Mouse (Mus musculus): ENCODE measurements around the gene Cfi.

The Cfi gene

DNA sequence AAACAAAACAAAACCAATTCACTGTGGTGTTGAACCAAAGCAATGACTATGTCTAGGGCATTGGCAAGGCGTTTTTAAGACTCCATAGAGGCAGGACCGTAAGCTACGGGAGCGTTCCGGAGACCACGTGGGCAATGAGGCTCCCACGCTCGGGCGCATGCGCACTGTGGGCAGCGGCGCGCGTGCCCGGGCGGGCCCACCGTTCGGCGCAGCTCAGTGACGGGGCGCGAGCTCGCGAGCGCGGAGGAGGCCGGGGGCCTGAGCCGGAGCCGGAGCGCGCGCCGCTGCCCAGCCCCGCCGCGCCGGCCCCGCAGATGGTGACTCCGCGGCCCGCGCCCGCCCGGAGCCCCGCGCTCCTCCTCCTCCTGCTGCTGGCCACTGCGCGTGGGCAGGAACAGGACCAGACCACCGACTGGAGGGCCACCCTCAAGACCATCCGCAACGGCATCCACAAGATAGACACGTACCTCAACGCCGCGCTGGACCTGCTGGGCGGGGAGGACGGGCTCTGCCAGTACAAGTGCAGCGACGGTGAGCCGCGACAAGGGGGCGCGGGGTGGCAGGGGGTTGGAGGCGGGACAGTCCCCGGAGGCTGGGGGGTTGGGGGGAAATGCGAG lies 42.8 kb downstream of the Cfi start, which contains the start of gene Pla2g12a:
Gene Pla2g12a (plus strand): TSS at position 202 of the 617 bp plus-strand sequence.
- DNase-seq = peak; percentile 84

DNA sequence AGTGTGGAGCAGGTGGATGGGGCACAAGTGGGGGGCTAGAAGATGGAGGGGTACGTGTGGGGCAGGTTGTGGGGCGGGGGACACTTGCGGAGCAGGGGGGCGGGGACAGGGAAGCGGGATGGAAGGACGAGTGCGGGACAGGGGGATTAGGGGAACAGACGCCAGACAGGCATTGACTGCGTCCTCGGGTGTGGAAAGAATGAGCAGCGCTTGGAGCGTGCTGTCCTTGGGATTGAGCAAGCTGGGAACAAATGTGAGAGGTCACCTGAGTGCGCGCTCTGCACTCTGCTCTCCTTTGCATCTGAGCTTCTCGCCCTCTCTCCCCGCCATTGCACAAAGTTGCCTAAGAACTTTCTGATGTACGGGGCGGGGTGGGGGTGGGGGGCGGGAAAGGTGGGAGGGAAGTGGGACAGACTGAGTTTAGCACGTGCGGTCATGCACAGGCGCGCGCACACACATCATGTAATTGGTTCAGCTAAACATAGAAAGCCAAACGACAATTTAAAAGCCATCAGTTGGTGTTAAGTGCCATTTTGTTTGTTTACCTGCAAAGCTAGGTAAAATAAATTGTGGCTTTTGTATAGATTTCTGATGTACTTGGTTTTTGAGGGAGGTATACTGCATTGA lies 43.6 kb downstream of the Cfi start:
- DNase-seq = peak; percentile 42

DNA sequence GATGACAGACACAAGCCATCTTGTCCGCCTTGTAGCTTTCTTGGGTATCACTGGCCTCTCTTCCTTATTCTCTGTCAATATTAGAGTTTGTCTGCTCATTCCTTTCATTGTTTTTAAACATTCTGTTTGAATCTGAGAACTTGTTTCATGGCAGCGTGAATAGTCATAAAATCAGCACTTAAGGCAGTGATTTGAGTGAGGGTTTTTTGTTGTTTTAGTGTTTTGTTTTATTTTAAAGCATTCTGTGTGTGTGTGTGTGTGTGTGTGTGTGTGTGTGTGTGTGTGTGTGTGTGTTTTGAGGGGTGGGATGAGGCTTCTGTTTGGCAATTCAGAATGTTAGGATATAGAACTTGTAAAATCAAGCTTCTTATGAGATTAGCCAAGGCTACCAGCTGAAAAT lies 44.2 kb downstream of the Cfi start:
- no peak for DNase-seq

DNA sequence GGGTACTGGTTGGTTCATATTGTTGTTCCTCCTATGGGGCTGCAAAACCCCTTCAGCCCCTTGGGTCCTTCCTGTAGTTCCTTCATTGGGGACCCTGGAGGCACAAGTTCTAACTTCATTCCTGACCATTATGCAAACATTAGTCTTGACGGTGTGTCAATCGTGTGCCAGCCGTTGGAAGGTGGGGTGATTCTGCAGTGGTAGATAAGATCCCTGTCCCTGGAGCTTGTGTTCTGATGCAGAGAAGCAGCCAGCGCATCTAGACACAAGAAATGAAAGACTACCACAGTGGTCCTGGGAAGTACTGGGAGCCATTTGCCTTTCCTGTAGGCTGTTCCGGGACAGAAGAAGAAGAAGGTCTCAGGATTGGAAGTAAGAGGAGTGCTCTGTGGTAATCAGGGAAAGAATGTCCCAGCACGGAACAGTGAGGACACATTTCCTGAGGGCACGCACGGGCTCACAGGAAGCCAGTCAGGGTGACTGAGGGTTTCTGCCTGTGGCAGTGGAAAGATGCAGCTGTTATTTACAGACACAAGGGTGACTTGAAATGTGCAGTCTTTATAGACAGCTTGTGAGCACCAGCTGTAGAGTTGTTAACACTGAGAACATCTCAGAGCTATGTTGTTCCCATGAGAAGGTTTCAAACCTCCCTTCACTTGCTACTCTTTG lies 45.4 kb downstream of the Cfi start:
- no peak for DNase-seq

DNA sequence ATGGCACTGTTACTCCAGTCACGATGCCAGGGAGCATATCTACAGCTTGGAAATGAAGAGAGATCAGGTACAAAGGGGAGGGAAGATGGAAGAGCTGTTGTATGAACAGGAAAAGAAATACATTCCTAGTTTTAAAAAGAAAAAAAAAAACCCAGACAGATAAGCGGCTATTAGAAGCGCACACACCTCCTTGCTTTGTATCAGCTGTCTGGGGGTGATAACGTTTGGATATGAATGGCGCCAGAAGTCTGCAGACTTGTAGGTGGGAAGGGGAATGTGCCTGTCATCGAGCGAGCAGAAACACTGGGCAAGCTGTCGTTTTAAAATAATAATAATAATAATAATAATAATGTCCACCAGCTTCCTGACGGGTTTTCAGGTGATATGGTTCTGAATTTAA lies 49.9 kb downstream of the Cfi start:
- DNase-seq = no peak

DNA sequence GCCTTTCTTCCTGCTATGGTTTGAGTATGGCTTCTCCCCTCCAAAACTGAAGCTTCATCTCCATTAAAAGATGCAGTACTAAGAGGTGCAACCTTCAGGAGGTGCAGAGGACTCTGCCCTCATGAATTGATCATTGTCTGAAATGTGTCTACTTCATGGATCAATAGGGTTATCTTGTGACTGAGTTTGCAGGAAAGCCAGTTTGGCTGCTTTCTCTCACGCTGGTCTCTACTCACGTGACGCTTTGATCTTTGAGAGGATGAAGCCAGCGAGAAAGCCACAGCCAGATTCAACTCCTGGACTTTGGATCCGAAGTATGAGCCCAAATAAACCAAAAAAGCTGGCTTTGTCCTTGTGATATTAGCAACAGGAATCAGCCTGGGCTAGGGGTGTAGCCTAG lies 50.7 kb downstream of the Cfi start:
- no peak for DNase-seq

DNA sequence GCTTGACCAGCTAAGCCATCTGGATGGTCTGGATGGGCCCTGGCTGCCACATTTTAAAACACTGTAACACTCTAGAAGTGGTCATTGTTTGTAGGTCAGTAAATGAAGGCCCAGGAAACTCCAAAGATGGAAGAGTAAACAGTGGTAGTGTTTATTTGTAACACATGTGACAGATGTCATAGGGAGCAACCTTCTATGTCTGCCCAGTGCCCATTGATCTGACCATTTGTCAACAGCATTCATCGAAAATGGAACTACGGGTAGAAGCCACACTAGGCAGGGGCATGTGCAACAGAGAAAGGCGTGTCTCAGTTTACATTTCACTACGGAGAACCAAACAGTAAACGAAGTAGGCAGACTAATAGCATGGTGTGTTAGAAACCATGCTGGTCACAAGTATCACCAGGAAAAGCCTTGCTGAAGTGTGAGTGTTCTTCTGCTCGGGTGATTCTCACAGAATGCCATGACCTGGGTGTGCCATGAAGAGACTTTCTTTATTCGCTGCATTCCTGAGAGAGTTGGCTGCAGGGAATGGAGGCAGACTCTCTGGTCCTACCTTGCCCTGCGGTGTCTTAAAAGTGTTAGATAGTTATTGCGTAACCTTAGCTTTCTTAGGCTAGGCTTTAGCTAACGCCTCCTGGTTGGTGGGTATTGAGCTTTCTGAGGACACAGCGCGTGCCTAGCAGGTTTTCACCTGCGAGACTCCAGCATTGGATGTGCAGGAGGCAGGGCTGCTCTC lies 52.3 kb downstream of the Cfi start:
- no peak for DNase-seq

DNA sequence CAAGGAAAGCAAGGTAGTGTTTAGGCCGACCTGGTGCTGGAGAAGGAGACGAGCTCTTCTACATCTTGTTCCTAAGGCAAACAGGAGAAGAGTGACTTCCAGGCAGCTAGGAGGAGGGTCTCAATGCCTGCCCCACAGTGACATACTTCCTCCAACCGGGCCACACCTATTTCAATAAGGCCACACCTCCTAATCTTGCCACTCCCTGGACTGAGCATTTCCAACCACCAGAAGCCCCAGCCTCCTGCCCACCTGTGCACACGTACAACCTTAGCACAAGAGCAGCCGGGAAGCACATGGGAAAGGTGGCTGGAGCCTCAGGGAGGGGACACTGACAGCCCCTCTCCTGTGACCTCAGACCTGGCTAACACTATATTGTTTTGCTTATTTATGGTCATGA lies 56.3 kb downstream of the Cfi start:
- no peak for DNase-seq

DNA sequence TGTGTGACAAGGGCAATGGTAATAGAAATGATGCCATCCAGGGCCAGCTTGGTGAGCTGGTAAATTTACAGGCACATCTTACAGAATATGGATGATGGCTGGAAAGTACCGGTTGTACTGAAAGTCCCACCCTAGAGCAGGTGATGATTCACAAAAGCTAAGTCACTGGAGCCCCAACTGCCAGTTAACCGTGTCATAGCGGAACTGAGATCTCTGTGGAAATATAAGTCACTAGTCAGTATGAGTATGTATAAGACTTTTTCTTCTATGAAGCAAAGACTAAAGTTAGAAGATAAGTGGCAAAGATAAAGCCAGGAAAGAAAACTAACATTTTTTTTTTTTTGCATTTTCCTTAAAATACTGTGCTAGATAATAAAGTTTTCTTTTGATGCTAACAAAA lies 57.5 kb downstream of the Cfi start:
- no peak for DNase-seq

DNA sequence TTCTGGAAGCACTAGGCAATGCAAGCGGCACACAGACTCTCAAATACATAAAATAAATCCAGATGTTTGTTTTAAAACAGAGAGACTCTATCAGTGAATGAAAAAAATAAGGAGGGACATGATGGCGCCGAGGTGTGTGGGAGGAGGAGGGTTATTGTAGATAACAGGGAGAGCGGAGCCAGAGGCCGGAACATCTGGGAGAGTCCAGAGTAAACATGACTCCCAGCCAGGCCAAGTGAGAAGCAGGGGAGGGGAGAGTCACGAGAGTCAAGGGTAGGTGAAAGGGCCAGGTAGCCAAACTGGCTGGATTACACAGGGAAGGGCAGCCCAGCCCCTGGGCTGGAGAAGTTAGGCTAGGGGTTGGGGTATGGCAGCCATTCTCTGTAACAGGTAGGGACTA lies 60.9 kb downstream of the Cfi start:
- DNase-seq = no peak

DNA sequence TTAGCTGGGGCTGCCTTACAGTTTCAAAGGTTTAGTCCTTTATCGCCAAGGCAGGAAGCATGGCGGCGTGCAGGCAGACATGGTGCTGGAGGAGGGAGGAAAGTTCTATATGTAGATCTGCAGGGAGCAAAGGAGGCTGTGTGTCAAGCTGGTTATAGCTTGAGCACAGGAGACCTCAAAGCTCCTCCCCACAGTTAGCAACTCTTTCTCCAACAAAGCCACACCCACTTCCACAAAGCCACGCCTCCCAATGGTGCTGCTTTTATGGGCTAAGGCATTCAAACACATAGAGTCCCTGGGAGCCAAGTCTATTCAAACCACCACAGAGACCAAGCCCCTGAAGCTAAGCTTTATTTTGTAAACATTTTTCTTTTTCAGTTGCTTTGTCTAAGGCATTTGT lies 63.2 kb downstream of the Cfi start:
- DNase-seq = no peak

DNA sequence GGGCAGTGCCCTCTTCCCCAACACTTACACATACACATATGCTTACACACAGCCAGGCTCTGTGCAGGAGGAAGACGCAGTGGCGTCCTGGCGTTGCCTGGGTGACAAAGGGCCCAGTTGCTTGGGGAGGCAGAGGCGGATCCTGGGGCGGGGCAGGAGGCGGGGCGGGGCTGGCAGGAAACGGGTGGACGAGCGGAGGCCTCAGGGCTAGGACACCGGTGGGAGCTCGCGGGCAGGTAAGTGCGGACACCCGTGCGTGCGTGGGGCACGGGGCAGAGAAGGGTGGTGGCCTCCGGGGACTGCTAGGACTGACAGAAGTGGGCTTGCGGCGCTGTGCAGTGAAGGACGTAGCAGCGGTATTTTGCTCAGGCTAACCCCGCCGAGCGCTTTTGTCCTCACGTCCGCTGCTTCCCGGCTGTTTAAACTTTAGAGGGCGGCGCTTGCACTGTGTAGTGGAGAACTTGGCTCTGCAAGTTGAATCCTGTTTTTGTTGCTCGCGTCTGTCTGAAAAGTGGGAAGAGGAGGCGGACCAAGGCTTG lies 65.7 kb downstream of the Cfi start, which contains the start of gene Casp6:
Gene Casp6 (plus strand): TSS at position 155 of the 539 bp plus-strand sequence.
- peak; percentile 83 for DNase-seq

DNA sequence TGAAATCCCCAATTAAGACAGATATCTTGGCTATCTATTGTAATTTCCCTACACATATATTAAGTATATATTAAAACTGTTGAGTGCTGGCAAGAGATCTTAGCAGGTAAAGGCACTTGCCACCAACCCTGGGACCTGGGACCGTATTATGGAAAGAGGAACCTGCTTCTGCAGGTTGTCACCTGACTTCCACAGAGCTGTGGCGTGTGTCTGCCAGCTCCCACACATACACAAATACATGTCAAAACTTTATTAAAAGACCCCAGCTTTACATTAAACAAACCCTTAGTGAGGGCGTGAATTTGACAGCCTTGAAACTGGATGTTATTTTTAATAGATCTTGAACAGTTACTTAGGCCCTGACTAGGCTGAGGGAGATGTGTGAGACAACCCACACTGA lies 67.7 kb downstream of the Cfi start:
- DNase-seq = no peak

DNA sequence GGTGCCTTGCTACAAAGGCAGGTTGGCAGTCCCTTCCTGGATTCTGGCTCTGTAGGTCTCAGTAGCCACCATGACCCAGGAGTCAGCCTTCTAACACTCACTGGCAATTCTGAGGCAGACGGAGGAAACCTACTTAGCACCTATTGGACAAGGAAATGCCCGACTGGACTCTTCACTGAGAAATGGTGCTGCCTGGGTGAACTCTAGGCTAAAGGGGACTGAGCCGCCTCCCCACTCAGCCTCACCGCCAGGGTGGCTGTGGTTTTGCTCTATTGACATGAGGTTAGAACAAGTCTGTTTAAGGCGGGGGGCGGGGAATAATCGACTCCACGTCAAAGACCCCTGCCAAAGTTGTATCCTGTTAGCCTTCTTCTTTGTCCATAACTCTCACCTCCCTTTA lies 68.2 kb downstream of the Cfi start:
- no peak for DNase-seq

DNA sequence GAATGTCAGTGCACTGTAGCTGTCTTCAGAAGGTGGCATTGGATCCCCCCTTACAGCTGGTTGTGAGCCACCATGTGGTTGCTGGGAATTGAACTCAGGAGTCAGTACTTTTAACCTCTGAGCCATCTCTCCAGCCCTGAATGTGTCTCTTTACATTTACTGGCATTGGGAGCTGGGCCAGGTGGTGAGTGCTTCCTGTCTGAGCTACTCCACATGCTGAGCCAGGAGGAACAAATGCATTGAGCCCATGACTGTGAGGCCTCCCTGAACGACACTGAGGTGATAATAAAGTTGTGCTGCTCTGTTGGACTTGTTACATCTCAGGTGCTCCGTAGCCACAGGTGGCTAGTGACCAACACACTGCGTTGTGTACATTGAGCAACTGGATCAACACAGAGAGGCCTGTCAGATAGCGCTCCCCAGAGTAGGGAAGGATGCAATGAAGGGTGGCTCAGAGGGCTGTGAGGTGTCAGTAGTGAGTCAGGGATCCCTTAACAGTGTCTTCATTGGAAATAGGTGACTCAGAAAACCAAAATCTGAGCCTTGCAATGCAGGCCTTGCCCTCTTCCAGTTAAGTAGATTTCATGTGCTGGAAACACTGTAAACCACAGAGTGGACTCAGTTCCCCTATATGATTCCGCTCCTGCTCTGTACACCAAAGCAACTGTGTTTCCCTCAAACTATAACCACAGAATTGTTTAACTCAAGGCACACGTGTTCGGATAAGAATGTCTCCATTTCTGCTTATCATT lies 68.9 kb downstream of the Cfi start:
- no peak for DNase-seq

DNA sequence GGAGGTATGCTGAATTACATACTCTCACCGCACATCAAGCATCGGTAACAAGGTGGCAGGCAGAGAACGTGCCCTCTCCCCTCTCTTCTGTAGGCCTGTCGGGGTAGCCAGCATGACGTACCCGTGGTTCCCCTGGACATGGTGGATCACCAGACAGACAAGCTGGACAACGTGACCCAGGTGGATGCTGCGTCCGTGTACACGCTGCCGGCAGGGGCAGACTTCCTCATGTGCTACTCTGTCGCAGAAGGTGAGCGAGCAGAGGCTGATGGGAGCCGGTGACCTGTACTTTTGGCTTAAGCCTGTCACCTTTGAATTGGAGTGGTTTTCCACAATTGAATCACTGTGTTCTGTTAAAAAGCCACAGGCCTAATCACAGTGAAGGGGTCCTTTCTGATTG lies 76.3 kb downstream of the Cfi start:
- no peak for DNase-seq

DNA sequence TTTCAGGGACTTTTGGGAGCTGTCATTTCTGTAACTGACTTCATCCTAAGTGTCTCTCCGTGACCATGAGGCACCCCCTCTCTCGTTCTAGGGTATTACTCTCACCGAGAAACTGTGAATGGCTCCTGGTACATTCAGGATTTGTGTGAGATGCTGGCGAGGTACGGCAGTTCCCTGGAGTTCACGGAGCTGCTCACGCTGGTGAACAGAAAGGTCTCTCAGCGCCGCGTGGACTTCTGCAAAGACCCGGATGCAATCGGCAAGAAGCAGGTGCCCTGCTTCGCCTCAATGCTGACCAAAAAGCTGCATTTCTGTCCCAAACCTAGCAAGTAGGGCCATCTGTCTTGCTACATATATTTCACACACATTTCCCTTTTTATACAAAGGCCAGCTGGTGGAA lies 77.6 kb downstream of the Cfi start:
- no peak for DNase-seq

DNA sequence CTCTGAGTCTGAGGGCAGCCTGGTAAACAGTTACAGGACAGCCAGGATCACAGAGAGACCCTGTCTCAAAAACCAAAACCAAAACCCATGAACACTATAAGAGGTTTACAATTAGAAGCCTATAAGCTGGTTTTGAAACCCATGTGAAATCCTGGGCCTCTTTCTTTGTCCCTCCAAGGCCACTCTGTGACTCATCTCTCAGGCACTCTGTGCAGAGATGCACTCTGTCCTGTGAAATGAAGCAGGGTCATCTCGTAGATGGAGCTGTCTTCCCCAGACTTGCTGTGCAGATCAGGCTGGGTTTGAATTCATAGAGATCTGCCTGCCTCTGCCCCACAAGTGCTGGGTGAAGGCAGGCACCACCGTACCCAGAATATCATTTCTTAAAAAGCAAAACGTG lies 81.7 kb downstream of the Cfi start:
- no peak for DNase-seq

DNA sequence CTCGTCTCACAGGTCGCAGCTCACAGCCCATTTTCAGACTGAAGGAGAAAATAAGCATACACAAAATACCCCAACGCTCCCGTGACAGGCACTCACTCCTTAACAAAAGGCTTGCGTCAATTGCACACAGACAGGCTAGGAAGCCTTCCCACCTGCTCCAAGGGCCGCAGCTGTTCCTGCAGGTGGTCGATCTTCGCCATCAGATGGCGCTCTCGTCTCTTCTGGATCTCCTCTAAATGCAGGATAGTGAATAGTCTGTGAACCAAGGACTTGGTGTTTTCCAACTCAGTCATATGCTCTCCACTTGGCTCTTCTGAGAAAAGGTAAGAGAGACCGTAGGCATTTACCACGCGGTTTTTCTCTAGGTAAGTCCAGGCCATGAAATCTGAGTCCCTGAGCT lies 82.8 kb downstream of the Cfi start:
- DNase-seq = peak; percentile 38

DNA sequence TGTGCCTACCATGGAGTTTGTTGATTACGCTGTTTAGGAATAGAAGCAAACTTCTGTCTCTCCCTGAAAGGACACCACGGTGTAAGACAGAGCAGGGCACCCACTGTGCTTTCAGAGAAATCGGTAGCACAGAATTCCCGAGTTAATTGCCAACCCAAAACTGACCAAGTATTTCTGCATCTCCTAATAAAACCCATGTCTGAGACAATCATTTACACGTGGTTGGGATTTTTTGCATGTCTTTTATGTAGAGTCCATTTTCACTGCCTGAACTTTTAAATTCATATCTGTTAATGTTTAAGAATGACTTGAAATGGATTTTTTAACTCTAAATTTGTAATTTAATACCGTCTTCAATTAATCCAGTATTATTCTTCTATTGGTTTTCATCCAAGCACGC lies 87.9 kb downstream of the Cfi start:
- no peak for DNase-seq

Measured in kidney, adult 11 months (tissue).